Mouse (Mus musculus) gastrocnemius, adult 18-20 months (tissue): ENCODE measurements around the gene Slc39a12. TPM values are rescaled to one million over a fixed set of nuclear protein-coding genes. Genes with fewer than 3 reads are reported as not detected.

ENCODE experiments used
- DNase-seq: peaks from one replicate; pipeline ENCODE4 v3.0.0; 2021; ENCODE audit warnings: low spot score
- long read RNA-seq, 2 experiments: library from polyadenylated mRNA; stranded (forward); transcript quantifications; one replicate each; pipeline ENCODE4 v2.0.0; 2021
- total RNA-seq, 2 experiments: library from RNA; stranded (reverse); gene quantifications; 2 replicates each; pipeline ENCODE4 v1.2.3; 2021

The Slc39a12 gene
- under 1 TPM; 0.07 to 0.37 TPM for total RNA-seq
- long read RNA-seq, experiment 1, result 0 reads
- long read RNA-seq, experiment 2, result 0 reads

GRCm38 (mm10) chr2:14388162-14388561, at the start of gene Slc39a12:
Gene Slc39a12 (plus strand): TSS chr2:14388316.
- DNase-seq, result no peak

DNA sequence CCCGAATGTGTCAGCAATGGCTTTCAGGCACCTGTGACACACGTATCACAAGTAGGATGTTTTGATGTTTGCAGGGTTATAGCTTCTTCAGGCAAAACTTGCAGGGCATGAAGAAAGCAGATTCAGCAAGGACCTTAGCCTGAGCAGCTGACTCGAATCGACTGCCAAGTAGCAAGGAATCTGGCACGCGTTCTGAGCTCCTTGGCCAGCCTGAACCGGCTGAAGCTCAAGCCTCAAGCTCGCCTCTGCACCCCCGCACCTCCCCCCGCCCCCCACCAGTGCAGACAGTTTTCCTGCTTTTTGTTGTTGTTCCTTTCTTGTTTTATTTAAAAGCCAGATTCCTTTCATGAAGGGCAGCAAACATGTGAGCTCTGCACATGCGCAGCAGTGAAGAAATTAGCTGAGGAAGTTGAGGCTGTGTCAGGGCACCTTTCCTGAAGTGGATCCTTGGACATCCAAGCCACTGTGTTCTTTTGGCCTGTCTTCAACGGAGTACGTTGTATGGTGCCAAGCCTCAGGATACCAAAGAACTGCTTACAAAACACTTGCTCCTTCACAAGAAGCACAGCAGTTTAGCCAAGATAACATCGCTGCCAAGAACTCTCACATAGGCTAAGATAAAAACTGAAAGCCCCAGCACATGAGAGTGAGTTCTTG, 46.3 kb upstream of the Slc39a12 start:
- peak; percentile 86 for DNase-seq

DNA sequence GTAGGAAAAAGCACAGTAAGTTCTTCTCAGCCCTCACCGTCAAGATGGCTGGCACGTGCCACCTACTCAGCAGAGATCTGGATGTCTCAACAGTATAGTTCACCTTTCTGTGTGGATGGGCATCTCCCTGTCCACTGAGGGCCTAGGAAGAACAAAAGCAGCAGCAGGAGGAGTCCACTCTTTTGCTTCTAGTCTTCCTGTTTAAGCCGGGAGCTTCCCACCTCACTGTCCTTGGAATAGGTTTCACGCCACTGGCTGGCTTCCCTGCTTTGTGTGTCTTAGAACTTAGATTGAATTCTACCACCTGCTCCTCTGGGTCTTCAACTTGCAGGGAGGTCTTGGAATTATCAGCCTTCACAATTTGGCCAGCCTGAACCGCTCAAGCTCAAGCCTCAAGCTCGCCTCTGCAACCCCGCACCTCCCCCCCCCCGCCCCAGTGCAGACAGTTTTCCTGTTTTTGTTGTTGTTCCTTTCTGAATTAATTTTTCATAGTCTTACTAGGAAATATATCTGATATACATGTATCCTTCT, 45.7 kb upstream of the Slc39a12 start:
- DNase-seq, result no peak

GRCm38 (mm10) chr2:14388856-14389255, 740 bp downstream of the Slc39a12 start:
- no peak for DNase-seq

- DNase-seq, result no peak
Observed at GRCm38 (mm10) chr2:14390900-14391299, 2.8 kb downstream of the Slc39a12 start.

GRCm38 (mm10) chr2:14403000-14403399, 14.9 kb downstream of the Slc39a12 start:
- DNase-seq, result no peak

DNA sequence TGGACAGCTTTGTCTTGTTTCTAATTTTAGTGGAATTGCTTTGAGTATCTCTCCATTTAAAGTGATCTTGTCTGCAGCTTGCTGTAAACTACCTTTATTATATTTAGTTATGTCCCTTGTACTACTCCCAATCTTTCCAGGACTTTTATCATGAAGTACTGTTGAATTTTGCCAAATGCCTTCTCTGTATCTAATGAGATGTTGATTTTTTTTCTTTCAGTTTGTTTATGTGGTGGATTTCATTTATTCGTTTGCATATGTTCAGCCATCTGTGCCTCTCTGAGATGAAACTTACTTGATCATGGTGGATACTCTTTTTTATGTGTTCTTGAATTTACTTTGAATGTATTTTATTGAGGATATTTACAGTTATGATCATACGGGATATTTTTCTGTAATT, 40.9 kb downstream of the Slc39a12 start:
- no peak for DNase-seq

DNA sequence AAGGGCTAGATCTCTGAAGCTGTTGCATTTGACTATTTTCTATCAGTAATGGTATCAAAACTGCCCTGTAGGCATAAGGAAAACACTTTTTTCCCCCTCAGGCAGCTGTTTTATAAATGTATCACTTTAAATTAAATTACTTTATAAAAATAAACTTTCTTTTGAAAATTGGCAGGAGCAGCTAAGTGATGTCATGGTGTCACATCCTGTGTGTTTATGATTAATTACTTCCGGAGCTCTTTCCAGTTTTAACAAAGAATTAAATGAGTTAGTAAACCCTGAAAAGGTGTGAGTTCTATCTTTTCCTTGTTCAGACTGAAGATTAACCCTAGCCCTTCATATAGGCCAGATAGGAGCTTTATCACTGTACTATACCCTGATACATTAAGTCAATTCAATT, 59.2 kb downstream of the Slc39a12 start:
- no peak for DNase-seq

DNA sequence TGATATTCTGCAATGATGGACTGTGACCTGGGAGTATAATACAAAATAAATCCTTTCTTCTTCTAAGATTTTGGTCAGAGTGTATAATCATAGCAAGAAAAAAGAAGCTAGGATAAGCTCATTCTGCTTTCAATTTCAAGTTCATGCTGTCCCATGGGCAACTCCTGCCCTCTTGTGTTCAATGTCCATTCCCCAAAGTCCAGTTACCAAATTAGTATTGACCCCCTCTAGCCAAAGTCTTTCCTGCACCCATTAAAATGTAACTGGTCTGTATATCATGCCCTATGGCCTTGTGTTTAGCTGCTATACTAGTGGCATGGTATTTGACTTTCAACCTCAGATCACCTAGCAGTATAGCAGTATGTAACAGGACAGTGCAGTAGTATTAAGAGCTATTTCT, 62.8 kb downstream of the Slc39a12 start:
- DNase-seq, result no peak

- DNase-seq, result no peak
Observed at GRCm38 (mm10) chr2:14454946-14455631, 67.0 kb downstream of the Slc39a12 start.

GRCm38 (mm10) chr2:14464438-14464837, 76.3 kb downstream of the Slc39a12 start:
- no peak for DNase-seq

GRCm38 (mm10) chr2:14494132-14494531, 106.0 kb downstream of the Slc39a12 start:
- DNase-seq, result no peak

DNA sequence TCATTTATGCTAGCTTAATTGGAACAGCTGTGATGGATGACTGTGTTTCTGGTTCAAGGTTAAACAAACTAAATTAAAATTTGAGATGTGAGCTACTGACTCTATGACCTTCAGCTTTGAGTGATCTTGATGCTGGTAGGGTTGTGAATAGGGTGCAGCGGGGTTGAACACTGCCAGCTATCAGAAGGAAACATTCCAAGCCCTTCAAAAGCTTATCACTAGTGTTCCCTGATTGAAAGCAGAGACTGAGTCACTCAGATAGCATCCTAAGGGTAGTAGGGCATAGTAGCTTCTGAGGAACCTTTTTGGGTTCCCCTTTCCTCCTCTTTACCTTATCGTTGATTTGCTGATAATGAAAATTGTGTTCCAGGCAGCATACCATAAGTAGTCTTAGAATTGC, 108.0 kb downstream of the Slc39a12 start:
- no peak for DNase-seq

DNA sequence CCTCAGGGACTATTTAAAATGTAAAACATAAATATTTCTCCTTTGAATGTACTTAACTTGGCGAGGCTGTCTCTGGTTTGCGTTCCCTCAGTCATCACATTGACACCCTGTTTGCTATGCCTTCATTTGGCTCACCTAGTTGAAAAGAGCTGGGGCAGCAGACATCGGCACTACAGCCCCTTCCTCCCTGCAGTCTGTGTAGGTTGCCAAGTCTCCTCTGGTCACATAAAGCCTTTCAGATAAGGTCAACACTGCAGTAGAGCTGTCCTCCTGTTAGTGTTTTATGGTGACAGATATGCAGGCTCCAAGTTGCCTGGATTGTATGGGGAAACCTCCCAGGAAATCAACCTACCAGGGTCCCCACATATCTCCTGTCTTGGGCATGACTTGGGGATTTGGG, 114.4 kb downstream of the Slc39a12 start:
- no peak for DNase-seq

- DNase-seq, result no peak
Observed at GRCm38 (mm10) chr2:14518237-14518636, 130.1 kb downstream of the Slc39a12 start.

- DNase-seq, result no peak
Observed at GRCm38 (mm10) chr2:14534325-14535077, 146.4 kb downstream of the Slc39a12 start.

- DNase-seq, result no peak
Observed at GRCm38 (mm10) chr2:14535246-14535671, 147.1 kb downstream of the Slc39a12 start.

- no peak for DNase-seq
Observed at GRCm38 (mm10) chr2:14537781-14538180, 149.7 kb downstream of the Slc39a12 start.

- no peak for DNase-seq
Observed at GRCm38 (mm10) chr2:14543355-14543754, 155.2 kb downstream of the Slc39a12 start.

DNA sequence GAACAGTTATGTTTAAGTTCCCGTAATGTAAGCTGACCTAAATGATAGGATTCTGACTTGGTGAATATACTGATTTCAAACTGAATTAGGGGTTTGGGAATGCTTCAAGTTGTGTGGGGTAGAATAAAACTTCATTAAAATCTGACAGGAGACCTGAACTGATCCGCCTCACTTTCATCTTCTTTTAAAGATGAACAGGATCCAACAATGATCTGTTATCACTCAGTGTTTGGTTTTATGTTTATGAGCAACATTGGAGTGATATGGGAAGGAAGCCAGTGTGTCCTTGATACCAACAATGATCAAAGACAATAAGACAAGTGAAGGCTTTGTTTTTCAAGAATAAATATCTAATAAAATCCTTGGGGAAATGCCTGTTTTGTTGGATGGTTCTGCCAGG, 155.7 kb downstream of the Slc39a12 start:
- DNase-seq, result no peak
